Mouse (Mus musculus): ENCODE results near the gene Flywch2.

GRCm38 (mm10) chr17:23742210-23742793 lies 43.6 kb downstream of the Flywch2 start:
- TF ChIP-seq CTCF (IDR thresholded peaks at IDR 0.05; ENCODE audit: borderline replicate concordance, extremely low read depth, insufficient read depth, insufficient read length), result no peak
- TF ChIP-seq POLR2A (IDR thresholded peaks at IDR 0.05; ENCODE audit: borderline replicate concordance, extremely low read depth, insufficient read depth, insufficient read length, poor library complexity, severe bottlenecking), result no peak

Data from brain, embryonic 14.5 days (tissue).